Mouse (Mus musculus): Measurements from ENCODE around the gene Tnfrsf18.

Tnfrsf18 gene

GRCm38 (mm10) chr4:156077499-156078301 is 51.7 kb downstream of the Tnfrsf18 start:
- DNase-seq (ENCODE audit: low spot score): peak; percentile 12
